Mouse (Mus musculus) hematopoietic multipotent progenitor cell, adult 10-12 weeks (in vitro differentiated cells): ENCODE results near the gene Kif2c. TPM values are rescaled to one million over a fixed set of nuclear protein-coding genes. Genes with fewer than 3 reads are reported as not detected.

Experiments used
- polyA plus RNA-seq: library from polyadenylated mRNA; stranded (reverse); fragments of >175 nt; gene quantifications from 2 replicates; pipeline ENCODE4 v1.2.3, GENCODE M21; 2012; ENCODE audit warnings: low replicate concordance

Kif2c gene
- polyA plus RNA-seq: 0.65 and 2.0 TPM in 2 replicates

GRCm38 (mm10) chr4:117181863-117182758, at the start of gene Kif2c:
Kif2c (minus strand) TSS chr4:117182639.

GRCm38 (mm10) chr4:117155792-117156355, 26.6 kb downstream of the Kif2c start, which contains the start of gene Rps8:
Rps8 (minus strand) TSS chr4:117156243.

GRCm38 (mm10) chr4:117133817-117134600, 48.4 kb downstream of the Kif2c start, which contains the start of gene Plk3:
Plk3 (minus strand) TSS chr4:117133963.

GRCm38 (mm10) chr4:117126675-117127290, 55.7 kb downstream of the Kif2c start, which contains the start of gene Tctex1d4:
Tctex1d4 (plus strand) TSS chr4:117126794.

GRCm38 (mm10) chr4:117125348-117125909, 57.0 kb downstream of the Kif2c start, which contains the start of gene Btbd19:
Btbd19 (minus strand) TSS chr4:117125725.

Other genes starting within 250 kb of the Kif2c start
- gene Urod, start 188.2 kb downstream of the Kif2c start, polyA plus RNA-seq: 4.5 and 43.6 TPM in 2 replicates
- 22.0 and 30.3 TPM in 2 replicates for gene Hectd3, start 187.3 kb downstream of the Kif2c start, polyA plus RNA-seq
- gene Eif2b3, start 163.2 kb downstream of the Kif2c start, polyA plus RNA-seq: 0.81 and 2.7 TPM in 2 replicates
- 0.15 and 0.34 TPM in 2 replicates for gene Ptch2, start 86.6 kb downstream of the Kif2c start, polyA plus RNA-seq
- 23.7 and 63.1 TPM in 2 replicates for gene Btbd19, start 56.9 kb downstream of the Kif2c start, polyA plus RNA-seq
- 1.3 and 3.0 TPM in 2 replicates for gene Tctex1d4, start 55.8 kb downstream of the Kif2c start, polyA plus RNA-seq
- 13.9 and 15.8 TPM in 2 replicates for gene Plk3, start 48.7 kb downstream of the Kif2c start, polyA plus RNA-seq
- gene Rps8, start 26.4 kb downstream of the Kif2c start, polyA plus RNA-seq: 259 and 2,410 TPM in 2 replicates
- 0.20 TPM in 1 of 2 replicates, not detected in the other for gene Tmem53, start 69.3 kb upstream of the Kif2c start, polyA plus RNA-seq
- not detected in 2 replicates for gene Armh1, start 69.5 kb upstream of the Kif2c start, polyA plus RNA-seq